Mouse (Mus musculus) frontal cortex, postnatal 25 days (tissue): Measurements from ENCODE around the gene Krt19.

Experiments used
- DNase-seq, 2 experiments: peaks; one replicate each; pipeline ENCODE4 v3.0.0; 2022; ENCODE audit warnings: low spot score in 2 of 2

The Krt19 gene

GRCm38 (mm10) chr11:100148615-100149330 is at the start of gene Krt19:
Gene Krt19, minus strand, starts transcription at chr11:100148665.
- DNase-seq: no peak

DNA sequence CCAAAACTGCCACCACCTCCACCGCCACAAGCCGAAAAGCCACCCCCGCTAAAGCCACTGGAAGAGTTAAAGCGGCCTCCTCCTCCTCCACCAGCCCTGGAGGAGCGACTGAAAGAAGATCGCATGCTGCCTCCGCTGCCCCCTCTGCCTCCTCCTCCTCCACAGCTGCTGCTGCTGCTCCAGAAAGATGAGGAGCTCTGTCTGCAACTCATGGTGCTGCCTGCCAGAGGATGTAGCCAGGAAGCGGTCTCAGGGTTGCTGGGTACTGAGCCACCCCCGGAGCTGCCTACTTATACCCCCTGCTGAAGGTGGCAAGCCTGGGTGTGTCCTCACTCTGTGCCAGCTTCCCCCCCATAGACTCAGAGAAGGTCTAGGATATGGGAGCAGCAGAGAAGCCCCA is 44.5 kb upstream of the Krt19 start, which contains the start of gene Krt9:
Gene Krt9 (minus strand): TSS at position 255 of the 400 bp plus-strand sequence.
- peak; percentile 20 to 25 for DNase-seq

GRCm38 (mm10) chr11:100191820-100192219 is 43.4 kb upstream of the Krt19 start:
- no peak for DNase-seq

DNA sequence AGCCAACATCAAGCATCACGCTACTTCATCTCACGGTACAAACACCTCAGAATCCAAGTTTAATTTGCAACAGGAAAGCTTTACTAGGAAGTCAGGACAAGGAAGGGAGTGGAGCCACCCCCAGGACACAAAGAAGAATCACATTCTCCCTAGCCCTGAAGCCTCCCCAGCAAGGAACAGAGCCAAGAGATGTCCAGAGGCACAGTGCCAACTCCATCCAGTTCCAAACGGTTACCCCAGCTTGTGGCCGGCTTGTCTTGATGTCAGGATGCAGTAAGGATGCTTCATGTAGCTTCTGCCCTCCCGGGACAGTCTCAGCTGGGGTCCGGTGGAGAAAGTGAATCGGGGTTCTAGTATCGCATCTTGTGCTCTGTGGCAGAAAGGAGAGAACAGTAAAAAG is 38.3 kb upstream of the Krt19 start:
- no peak for DNase-seq

- no peak for DNase-seq
These were observed 33.3 kb upstream of the Krt19 start for GRCm38 (mm10) chr11:100181725-100182124.

GRCm38 (mm10) chr11:100179260-100179659 is 30.8 kb upstream of the Krt19 start:
- no peak for DNase-seq

- no peak for DNase-seq
These were observed 29.8 kb upstream of the Krt19 start for GRCm38 (mm10) chr11:100178307-100178706.

- no peak for DNase-seq
These were observed 28.3 kb upstream of the Krt19 start for GRCm38 (mm10) chr11:100176791-100177190.

GRCm38 (mm10) chr11:100168765-100169762 is 20.6 kb upstream of the Krt19 start:
- peak; percentile 71 to 73 for DNase-seq

DNA sequence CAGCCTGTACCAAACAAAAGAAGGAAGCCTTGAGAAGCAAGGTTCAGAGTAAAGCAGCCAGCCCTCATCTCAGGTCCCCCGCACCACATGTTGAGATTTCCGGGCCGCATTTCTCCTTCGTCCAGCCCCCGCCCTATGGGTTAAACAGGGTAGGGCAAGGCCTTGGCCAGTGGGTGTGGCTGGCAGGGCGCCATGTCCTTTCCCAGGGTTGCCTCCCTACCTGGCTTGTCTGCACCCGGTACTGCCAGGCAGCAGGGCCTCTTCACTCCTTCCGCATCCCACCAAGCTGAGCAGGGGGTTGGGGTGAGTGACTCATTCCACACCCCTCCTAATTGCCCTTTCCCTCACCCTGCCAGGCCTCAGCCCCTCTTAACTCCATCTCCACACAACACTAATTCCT is 19.6 kb upstream of the Krt19 start:
- DNase-seq: no peak

DNA sequence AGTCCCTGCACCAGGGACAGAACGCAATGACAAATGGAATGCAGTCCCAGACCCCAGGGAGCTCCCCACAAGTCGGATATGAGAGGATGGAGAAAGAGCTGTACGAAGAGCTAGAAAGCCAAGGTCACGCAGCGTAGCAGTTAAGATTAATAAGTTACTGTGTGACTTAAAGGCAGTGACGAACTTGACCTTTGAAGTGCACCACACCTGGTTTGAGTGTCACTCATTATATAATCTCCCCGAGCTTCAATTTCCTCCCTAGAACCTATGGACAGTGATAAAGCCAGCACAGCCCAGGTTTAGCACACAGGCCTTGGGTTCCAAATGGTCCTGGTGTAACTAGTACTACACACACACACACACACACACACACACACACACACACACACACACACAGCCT is 15.9 kb upstream of the Krt19 start:
- DNase-seq: no peak

GRCm38 (mm10) chr11:100157908-100158477 is 9.5 kb upstream of the Krt19 start:
- no peak for DNase-seq

DNA sequence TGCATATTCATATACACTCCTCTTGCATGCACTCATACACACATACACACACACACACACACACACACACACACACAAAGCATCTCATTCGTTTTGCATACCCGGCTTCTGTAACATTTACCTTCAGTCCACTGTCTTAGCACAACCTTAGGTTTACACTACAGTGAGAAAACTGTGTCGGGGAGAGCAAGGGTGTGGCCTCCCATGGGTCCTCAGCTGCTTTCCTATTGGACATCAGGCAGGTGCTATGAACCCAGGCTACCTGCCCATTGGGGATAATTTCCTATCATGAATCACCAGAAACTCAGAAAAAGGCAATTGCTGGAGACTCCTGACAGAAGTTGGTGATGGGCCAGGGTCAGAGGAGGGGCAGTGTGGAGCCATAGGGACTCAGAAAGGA is 8.9 kb upstream of the Krt19 start:
- DNase-seq: no peak

GRCm38 (mm10) chr11:100155497-100156255 is 7.2 kb upstream of the Krt19 start:
- DNase-seq: no peak

GRCm38 (mm10) chr11:100147566-100148353 is 705 bp downstream of the Krt19 start:
- no peak for DNase-seq

GRCm38 (mm10) chr11:100145858-100146560 is 2.5 kb downstream of the Krt19 start:
- DNase-seq: no peak

- DNase-seq: no peak
These were observed 3.4 kb downstream of the Krt19 start for GRCm38 (mm10) chr11:100145104-100145503.

DNA sequence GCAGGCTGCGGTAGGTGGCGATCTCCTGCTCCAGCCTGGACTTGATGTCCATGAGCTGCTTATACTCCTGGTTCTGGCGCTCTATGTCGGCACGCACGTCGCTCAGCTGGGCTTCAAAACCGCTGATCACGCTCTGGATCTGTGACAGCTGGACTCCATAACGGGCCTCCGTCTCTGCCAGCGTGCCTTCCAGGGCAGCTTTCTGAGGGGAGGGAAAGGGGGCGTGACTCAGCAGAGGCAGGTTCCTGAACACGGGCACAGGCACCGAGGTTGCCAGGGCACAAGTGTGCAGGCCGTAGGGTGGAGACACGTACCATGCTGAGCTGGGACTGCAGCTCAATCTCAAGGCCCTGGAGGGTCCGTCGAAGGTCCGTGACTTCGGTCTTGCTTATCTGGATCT is 7.5 kb downstream of the Krt19 start:
- DNase-seq: no peak

GRCm38 (mm10) chr11:100139391-100139790 is 9.1 kb downstream of the Krt19 start:
- DNase-seq: no peak

- DNase-seq: no peak
These were observed 9.7 kb downstream of the Krt19 start for GRCm38 (mm10) chr11:100138809-100139208.
